Mouse (Mus musculus) small intestine, adult 2 months (tissue): ENCODE data around the gene Cfap57. TPM values are rescaled to one million over a fixed set of nuclear protein-coding genes. Genes with fewer than 3 reads are reported as not detected.

Experiments
- H3K27ac ChIP-seq: fragments of 200-500 bp; 2 replicates; pipeline ENCODE4 v1.5.1; 2012; ENCODE audit warnings: low read depth, low read length, control low read depth, inconsistent platforms; ENCODE audit not compliant: insufficient read depth
- H3K27me3 ChIP-seq: fragments of 200-500 bp; 2 replicates; pipeline ENCODE4 v1.6.1; 2012; ENCODE audit warnings: mild to moderate bottlenecking, moderate library complexity, low read length, inconsistent platforms; ENCODE audit not compliant: control insufficient read depth, insufficient read depth
- H3K36me3 ChIP-seq: fragments of 200-500 bp; 2 replicates; pipeline ENCODE4 v1.6.1; 2012; ENCODE audit warnings: mild to moderate bottlenecking, low read length, control low read depth, inconsistent platforms; ENCODE audit not compliant: control insufficient read depth, insufficient read depth
- H3K4me1 ChIP-seq: fragments of 200-500 bp; 2 replicates; pipeline ENCODE4 v1.6.1; 2012; ENCODE audit warnings: low read length, inconsistent platforms, mixed read lengths; ENCODE audit not compliant: control insufficient read depth, insufficient read depth, insufficient read length
- H3K4me3 ChIP-seq: fragments of 200-500 bp; 2 replicates; pipeline ENCODE4 v1.5.1; 2012; ENCODE audit warnings: low read depth, mild to moderate bottlenecking, control low read depth, inconsistent platforms, low read length, moderate library complexity
- CTCF ChIP-seq: fragments of 200-500 bp; IDR thresholded peaks from 2 replicates; pipeline ENCODE4 v1.5.1; 2012; ENCODE audit warnings: low read depth, mild to moderate bottlenecking, control low read depth, inconsistent platforms, low read length, moderate library complexity, mixed read lengths; ENCODE audit not compliant: insufficient replicate concordance, insufficient read length; ENCODE audit errors: extremely low read depth
- POLR2A ChIP-seq: fragments of 200-500 bp; IDR thresholded peaks from 2 replicates; pipeline ENCODE4 v1.6.1; 2012; ENCODE audit warnings: low read depth, mild to moderate bottlenecking, control low read depth, inconsistent platforms, low read length, moderate library complexity
- WGBS: fragments of 180-500 bp; shearing (Covaris S2); methylation state at CpG from one replicate; pipeline ENCODE4 v1.1.7; 2018; 5-methylcytosine and 5-hydroxymethylcytosine counted together
- polyA plus RNA-seq: library from polyadenylated mRNA; depleted of rRNA; stranded (reverse); fragments of >200 nt; gene quantifications from 2 replicates; pipeline ENCODE4 v1.2.3, GENCODE M21; 2012

The Cfap57 gene
- polyA plus RNA-seq, 1 experiment: not detected

DNA sequence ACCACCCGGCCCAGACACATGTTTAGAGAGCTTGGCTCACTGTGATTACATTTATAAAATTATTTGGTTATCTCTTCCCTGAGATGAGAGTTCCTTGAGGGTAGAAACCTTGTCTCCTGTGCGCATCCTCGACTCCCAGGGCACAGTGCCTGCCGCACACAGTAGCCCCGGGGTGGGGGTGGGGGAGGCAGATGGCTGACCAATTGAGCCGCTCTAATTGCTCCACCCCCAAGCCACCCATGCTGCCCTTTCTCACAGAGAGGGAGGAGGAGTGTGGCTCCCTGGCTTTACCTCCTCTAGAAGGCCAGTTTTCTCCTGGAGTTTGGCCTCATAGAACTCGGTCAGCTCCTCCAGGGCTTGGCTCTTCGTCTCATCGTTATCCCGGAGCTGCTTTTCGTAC lies 39.1 kb downstream of the Cfap57 start:
- no peak for TF ChIP-seq CTCF
- no peak for TF ChIP-seq POLR2A
- Histone ChIP-seq H3K4me3 (no peak overlapping the region), H3K27me3 (no peaks in the 10 kb centered on the region), H3K4me1 (no peaks in the 10 kb centered on the region), H3K36me3 (no peaks in the 10 kb centered on the region), H3K27ac (no peak overlapping the region)
- WGBS: 49% methylated on average over 11 of the region's 11 CpGs

DNA sequence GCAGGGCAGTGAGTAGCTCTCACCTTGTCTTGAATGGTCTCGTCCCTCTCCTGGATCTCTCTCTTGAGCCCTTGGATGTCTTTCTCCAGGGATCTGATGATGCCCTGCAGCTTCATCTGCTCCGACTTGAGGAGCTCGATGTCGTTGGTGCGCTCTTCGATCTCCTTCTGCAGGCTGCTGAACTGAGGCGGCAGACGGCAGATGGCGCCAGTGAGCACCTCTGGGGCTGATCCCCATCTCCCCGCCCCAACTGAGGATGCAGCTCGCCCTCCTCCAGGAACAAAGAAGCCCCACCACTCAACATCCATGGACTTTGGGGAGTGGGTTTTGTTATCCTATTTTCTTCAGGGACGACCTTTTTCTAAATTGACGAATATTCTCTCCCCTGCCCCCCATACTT lies 41.3 kb downstream of the Cfap57 start:
- Histone ChIP-seq H3K27ac (no peak overlapping the region), H3K36me3 (no peaks in the 10 kb centered on the region), H3K27me3 (0 out of 2 replicates have a peak, but pooled peaks cover 3% of the 10 kb centered on the region), H3K4me3 (no peak overlapping the region), H3K4me1 (no peaks in the 10 kb centered on the region)
- TF ChIP-seq CTCF (peak; percentile 53; the same call in 1 of the 2 replicates), POLR2A (no peak)
- 37% methylated on average over 13 of the region's 13 CpGs for WGBS

DNA sequence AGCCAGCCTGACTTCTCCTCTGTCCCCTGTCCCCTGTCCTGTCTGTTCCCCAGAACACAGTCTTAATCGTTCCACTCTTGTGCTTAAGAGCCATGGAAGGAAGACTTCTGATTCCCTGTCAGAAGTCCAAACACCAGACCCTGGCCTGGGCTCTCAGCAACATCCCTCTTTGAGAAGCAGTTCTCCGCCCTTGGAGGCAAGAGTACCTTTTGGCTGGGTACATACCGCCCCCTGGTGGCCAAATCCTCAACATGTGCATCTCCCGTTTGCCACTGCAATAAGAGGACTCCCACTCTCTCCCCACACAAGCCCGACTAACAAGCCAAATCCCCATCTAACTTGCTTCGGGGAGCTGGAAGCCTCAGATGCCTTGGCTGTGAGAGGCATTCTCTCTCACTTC lies 44.5 kb downstream of the Cfap57 start:
- Histone ChIP-seq H3K36me3 (no peaks in the 10 kb centered on the region), H3K27me3 (peaks cover 3% of the 10 kb centered on the region; the same call in 1 of the 2 replicates), H3K4me3 (no peak overlapping the region), H3K4me1 (no peaks in the 10 kb centered on the region), H3K27ac (no peak overlapping the region)
- WGBS: 2% methylated on average over 6 of the region's 6 CpGs
- TF ChIP-seq POLR2A: no peak
- peak; percentile 86; the same call in 1 of the 2 replicates for TF ChIP-seq CTCF

DNA sequence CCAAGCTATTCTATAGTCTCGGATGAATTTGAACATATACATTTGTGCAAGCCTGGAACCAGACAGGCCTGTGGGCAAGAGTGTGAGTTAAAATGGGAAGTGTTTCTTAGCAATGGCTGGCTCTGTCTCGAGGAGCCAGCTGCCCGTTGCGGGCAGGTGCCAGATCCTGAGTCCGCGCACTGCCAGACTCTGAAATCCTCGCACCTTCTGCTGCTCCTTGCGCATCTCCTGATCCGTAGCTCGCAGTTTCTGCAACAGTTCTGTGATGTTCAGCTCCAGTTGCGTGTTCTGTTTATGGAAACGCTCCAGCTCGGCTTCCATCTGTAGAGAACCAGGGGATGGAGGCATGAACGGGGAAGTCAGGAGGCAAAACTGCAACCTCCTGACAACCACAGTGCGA lies 49.1 kb downstream of the Cfap57 start:
- Histone ChIP-seq H3K4me1 (peaks cover 12% of the 10 kb centered on the region; the same call in 1 of the 2 replicates), H3K36me3 (no peaks in the 10 kb centered on the region), H3K27ac (no peak overlapping the region), H3K27me3 (peaks cover 3% of the 10 kb centered on the region; the same call in 1 of the 2 replicates), H3K4me3 (no peak overlapping the region)
- no peak for TF ChIP-seq CTCF
- WGBS: 74% methylated on average over 15 of the region's 15 CpGs

DNA sequence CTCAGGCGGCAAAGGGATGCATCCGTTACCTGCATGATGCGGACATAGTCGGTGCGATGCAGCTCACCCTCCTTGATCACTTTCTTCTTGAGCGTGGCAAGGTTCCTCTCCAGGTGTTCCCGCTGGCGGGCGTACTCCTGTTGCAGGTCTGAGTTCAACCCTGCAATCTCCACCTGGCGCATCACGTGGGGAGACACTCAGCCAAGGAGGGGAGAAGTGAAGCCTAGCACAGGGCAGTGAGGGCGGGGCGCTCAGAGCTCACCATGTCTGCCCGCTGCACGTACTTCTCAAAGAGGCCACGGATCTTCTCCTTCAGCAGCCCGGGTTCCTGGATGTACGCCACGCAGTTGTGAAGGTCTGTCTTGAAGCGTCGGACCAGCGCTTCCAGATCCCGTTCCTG lies 51.3 kb downstream of the Cfap57 start:
- Histone ChIP-seq H3K4me1 (peaks cover 12% of the 10 kb centered on the region; the same call in 1 of the 2 replicates), H3K27ac (no peak overlapping the region), H3K36me3 (no peaks in the 10 kb centered on the region), H3K4me3 (peak overlapping the region; percentile 4; the same call in 1 of the 2 replicates), H3K27me3 (no peaks in the 10 kb centered on the region; the same call in 1 of the 2 replicates)
- WGBS: 49% methylated on average over 23 of the region's 23 CpGs
- TF ChIP-seq POLR2A (no peak), CTCF (no peak)

DNA sequence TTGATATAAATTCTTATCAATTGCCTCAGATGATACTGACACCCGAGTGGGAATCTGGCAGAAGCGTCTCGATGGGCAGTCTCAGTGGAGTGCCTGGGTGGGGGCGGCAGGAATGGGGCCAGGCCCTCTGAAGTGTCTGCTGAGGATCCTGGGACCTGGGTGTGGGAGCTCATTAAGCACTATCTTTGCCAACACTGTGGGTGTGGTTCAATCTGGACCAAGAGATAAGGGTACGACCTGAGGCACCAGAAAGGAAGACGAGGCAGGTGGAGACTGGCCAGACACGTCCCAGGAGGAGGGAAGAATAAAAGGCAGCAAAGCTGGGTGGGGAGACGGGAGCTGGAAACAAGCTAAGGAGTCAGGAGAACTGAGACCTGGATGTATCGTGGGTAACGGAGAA lies 51.9 kb downstream of the Cfap57 start:
- Histone ChIP-seq H3K27me3 (no peaks in the 10 kb centered on the region; the same call in 1 of the 2 replicates), H3K4me1 (peaks cover 12% of the 10 kb centered on the region; the same call in 1 of the 2 replicates), H3K4me3 (no peak overlapping the region), H3K27ac (no peak overlapping the region), H3K36me3 (no peaks in the 10 kb centered on the region)
- TF ChIP-seq POLR2A: no peak
- no peak for TF ChIP-seq CTCF
- 23% methylated on average over 10 of the region's 10 CpGs for WGBS

DNA sequence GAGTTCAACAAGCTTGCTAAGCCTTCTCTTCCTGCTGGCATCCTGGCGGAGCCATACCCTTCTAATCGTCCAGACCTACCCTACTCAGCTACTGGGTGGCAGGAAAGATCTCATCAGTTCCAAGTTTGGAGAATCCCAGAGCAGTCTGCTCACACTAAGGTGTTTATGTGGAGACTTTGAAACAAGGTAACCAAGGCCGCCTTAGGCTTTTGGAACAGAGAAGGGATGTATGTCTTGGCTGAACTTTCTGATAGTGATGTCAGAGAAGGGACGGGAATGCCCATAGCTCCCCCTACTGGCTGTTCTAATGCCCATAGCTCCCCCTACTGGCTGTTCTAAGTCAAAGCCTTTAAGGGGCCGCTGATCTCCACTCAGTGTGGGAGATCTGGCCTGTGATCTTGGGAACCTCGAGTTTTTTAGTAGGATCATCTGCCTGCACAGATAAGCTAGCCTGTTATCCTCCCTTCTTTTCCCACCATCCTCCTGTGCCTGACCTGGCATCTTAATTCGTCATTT lies 54.4 kb downstream of the Cfap57 start:
- 26% methylated on average over 7 of the region's 7 CpGs for WGBS
- no peak overlapping the region for H3K4me3 ChIP-seq
- no peaks in the 10 kb centered on the region for H3K36me3 ChIP-seq
- no peaks in the 10 kb centered on the region for H3K27me3 ChIP-seq
- H3K27ac ChIP-seq: no peak overlapping the region
- TF ChIP-seq POLR2A: no peak
- peak; percentile 99; the same call in 1 of the 2 replicates for TF ChIP-seq CTCF
- peaks cover 12% of the 10 kb centered on the region; the same call in 1 of the 2 replicates for H3K4me1 ChIP-seq
